Mouse (Mus musculus): ENCODE measurements around the gene Srsf1. TPM values are rescaled to one million over a fixed set of nuclear protein-coding genes. Genes with fewer than 3 reads are reported as not detected.

Srsf1 gene
- total RNA-seq (2023) = 100 to 1,000 TPM; 306 to 315 TPM

DNA sequence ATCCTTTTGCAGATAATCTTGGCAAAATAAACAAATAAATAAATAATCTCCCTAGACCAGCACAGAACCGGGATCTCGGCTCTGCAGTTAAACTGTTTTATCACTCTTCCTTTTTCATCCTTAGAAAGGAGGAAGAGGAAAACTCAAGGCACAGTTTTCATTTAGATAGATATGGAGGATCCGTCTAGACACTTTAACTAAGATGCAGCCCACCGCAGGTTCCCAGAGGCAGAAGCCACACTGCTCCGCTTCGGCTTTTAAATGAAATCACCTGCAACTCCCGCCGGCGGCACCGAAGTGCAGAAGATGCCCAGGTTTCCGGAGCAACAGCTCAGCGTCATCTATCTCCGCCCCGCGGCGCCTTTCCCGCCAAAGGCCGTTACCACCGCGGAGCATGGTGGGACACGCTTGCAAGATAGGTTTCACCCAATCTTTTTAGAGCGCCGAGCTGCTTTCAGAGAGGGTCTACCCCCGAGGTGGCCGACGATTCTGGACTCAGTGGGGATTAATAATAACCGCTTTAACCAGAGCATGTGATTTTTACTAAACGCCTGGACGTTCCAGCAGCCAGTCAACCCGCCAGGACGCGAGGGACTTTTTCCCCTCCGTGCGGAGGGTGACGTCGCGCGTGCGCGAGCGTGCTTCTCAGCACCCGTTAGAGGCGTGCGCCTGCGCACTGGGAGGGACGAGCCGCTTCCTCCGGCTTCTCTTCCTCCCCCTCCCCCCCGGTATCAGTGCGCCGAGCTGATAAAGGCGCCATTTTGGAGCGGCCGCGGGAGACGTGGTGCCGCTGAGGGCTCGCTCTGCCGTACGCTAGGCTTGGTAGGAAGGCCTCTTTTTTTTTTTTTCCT lies at the start of gene Srsf1:
Srsf1 (plus strand) TSS at position 430 of the 851 bp plus-strand sequence.

DNA sequence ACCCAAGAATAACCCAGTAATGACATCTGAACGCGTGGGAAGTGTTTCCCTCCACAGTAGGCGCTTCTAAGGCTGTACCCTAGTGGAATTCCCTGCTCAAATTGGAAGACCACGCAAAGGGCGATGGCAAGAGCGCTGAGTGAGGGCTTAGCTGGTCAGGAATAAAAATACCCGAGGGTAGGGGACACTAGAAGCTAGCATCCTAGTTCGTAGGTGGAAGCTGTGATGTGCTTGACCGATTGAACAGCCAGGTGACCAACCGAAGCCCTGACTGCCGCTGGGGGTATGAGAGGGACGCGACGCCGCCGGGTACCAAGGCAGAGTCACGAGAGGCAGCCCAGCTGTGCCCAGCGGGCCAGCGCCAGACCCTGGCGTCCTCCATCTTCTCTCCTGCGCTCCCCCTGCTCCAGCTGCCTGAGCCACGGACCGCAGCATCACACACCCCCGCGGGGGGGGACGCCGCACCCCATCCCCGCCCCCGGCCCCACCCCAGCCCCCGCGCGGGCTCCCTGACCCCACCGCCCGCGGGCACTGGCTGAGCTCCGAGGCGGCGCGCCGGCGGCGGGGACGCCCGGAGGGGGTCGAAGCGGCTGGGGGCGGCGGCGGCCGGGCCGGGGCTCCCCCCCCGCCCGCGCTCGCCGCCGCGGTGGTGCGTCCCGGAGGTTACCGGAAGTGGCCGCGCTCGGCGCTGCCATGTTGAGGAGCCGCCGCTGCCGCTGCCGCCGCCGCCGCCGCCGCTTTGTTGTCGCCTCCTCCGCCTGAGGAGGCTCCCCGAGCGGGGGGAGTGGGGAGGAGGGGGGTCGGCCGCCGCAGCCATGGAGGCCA lies 20.6 kb downstream of the Srsf1 start, which contains the start of gene Vezf1:
Vezf1 (plus strand) TSS at position 694 of the 825 bp plus-strand sequence.

GRCm38 (mm10) chr11:88098021-88098729 lies 51.0 kb downstream of the Srsf1 start, which contains the start of gene Cuedc1:
Gene Cuedc1 (plus strand): TSS chr11:88098058.

Other genes starting within 250 kb of the Srsf1 start
- not detected for gene Lpo, start 219.1 kb upstream of the Srsf1 start, total RNA-seq (2023)
- gene Mks1, start 194.2 kb upstream of the Srsf1 start, total RNA-seq (2023) = 10 to 100 TPM; 10.7 to 16.2 TPM
- gene Epx, start 171.8 kb upstream of the Srsf1 start, total RNA-seq (2023) = not detected
- gene Olfr462, start 155.1 kb upstream of the Srsf1 start, total RNA-seq (2023) = not detected
- not detected for gene Olfr463, start 150.0 kb upstream of the Srsf1 start, total RNA-seq (2023)
- not detected for gene Olfr464, start 126.4 kb upstream of the Srsf1 start, total RNA-seq (2023)
- gene Dynll2, start 59.8 kb upstream of the Srsf1 start, total RNA-seq (2023) = 10 to 100 TPM; 26.0 to 30.6 TPM
- 10 to 100 TPM; 58.0 to 58.2 TPM for gene Vezf1, start 20.9 kb downstream of the Srsf1 start, total RNA-seq (2023)
- gene Cuedc1, start 50.7 kb downstream of the Srsf1 start, total RNA-seq (2023) = 10 to 100 TPM in 1 of 2 experiments, 1 to 10 TPM in 1; 8.7 to 14.5 TPM
- gene Mrps23, start 157.0 kb downstream of the Srsf1 start, total RNA-seq (2023) = 10 to 100 TPM; 58.0 to 71.9 TPM
- gene Ccdc182, start 246.7 kb downstream of the Srsf1 start, total RNA-seq (2023) = not detected